Mouse (Mus musculus): ENCODE results near the gene Yjefn3.
"Not testable (repeated sequence)": the region's sequence is repeated elsewhere in the genome, so short reads cannot be mapped to it uniquely, and the experiment has no call there.

Yjefn3 gene

GRCm38 (mm10) chr8:69902163-69903062 lies at the start of gene Yjefn3, which contains the start of the genes Tssk6 and Ndufa13:
TSS of gene Yjefn3 (minus strand) at chr8:69902712.
TSS of gene Tssk6 (plus strand) at chr8:69902184.
TSS of gene Ndufa13 (minus strand) at chr8:69902558.
- DNase-seq: peak; percentile 12

DNA sequence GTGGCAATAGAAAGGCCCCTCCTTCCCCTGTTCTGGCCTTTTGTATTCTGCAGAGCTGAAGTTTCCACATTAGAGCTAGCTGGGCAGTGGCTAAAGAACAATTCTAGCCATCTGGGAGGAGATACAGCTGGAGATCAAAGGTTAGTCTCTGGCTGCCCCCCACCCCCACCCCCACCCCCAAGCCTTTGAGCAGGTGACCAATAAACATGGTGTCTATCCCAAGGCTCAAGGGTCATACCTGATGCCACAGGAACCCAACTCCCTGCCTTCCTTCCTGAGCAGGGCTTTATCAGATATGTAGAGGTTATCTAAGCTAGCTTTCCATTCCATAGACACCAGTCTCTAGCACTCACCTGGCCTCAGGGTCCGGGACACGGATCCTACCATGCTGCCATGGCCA lies 47.8 kb upstream of the Yjefn3 start:
- DNase-seq: no peak

DNA sequence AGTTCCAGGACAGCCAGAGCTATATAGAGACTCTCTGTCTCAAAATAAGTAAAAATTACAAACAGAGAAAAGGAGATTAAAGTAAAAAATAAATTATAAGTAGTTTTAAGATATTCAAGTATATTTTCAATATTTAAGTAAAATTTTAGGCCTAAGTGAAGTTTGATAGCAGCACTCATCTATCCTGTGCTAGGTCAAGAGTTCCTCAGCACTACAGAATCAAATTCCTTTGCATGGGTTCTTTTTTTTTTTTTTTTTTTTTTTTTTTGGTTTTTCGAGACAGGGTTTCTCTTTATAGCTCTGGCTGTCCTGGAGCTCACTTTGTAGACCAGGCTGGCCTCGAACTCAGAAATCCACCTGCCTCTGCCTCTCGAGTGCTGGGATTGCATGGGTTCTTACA lies 40.0 kb upstream of the Yjefn3 start:
- DNase-seq: not testable (repeated sequence)

- no peak for DNase-seq
Observed at GRCm38 (mm10) chr8:69940386-69940785, 37.9 kb upstream of the Yjefn3 start.

DNA sequence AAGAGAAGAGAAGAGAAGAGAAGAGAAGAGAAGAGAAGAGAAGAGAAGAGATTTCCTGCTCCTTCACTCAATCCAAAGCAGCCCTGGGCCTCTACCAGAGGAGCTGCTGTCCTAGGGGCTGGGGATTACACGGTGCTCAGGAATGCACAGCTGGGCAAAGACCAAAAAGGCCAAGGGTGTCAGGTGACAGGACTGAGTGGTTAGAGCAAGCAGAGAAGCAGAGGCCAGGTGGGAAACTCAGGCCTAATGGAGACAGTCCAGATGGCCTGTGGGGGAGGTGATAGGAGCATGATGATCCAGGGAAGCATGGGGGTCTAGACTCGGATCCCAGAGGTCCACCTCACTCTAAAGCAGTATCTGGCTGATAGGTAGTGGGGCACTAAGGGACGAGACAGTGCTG lies 37.1 kb upstream of the Yjefn3 start:
- DNase-seq: peak; percentile 60

GRCm38 (mm10) chr8:69938245-69938982 lies 35.9 kb upstream of the Yjefn3 start:
- DNase-seq: no peak

DNA sequence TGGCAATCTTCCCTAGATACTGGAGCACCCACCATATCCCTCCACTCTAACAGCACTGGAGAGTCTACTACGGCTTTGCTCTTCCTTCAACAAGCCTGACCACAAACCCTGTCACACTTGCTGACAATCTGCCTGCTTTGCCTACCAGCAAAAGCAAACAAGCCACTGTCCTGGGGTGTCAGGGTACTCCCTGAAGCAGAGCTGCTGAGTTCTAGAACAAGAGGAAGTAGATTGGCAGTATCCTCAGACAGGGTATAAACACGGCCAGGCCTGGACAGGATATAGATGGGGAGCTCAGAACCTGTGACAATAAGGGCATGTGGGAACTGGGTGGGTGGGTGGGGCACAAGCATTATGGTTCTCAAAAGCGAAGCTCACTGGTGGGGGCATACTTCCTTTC lies 35.0 kb upstream of the Yjefn3 start:
- DNase-seq: peak; percentile 56

DNA sequence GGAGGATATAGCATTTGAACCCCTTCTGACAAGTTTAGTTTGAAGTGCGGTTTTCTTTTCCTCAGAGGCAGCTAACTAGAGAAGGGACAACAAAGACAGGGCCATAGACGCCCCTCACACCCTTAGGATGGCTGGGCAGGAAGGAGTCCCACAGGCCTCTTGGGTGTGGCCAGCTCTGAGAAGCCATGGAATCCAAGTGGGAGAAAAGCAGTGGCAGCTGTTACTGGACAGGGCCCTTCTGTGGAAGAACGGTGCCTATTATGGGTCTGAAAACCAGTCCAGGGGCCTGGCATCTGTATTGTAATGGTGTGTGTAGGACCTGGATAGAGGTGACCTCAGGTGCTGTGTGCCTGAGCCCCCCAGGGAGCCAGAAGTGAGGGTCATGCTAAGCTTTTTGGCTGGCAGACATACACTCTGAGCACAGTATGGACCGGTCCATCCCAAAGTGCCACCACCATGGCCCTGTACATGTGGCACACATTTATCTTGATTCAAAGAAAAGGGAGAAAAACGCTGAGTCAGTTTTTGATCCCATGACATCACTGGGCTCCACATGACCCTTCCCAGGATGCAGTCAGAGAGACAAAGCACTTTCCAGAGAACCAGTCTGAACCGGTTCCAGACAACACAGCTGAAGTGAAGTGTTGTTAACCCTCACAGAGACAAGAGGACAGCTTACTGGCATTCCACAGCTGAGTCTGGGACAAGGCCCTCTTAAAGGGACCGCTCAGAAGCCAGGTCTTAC lies 33.7 kb upstream of the Yjefn3 start:
- DNase-seq: peak; percentile 84

- DNase-seq: no peak
Observed at GRCm38 (mm10) chr8:69935431-69935830, 32.9 kb upstream of the Yjefn3 start.

GRCm38 (mm10) chr8:69934582-69934981 lies 32.1 kb upstream of the Yjefn3 start:
- no peak for DNase-seq

DNA sequence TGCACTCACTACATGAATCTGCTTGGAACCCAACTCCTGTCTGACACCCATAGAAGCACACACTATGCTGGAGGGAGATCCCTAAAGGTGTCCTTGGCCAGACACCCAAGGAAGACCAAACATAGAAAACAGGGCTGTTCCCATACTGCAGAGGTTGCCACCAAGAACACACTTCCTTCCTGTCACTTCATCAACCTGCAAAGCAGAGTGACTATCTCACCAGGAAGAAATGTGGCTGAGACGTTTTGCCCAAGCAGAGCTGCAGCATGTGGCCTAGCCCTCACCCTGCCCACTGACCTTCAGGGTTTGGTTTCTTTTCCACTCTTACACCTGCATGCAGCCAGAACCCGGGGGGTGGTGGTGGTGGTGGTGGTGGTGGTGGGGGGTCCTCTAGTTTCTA lies 31.3 kb upstream of the Yjefn3 start:
- DNase-seq: no peak

- DNase-seq: no peak
Observed at GRCm38 (mm10) chr8:69926901-69927300, 24.4 kb upstream of the Yjefn3 start.

DNA sequence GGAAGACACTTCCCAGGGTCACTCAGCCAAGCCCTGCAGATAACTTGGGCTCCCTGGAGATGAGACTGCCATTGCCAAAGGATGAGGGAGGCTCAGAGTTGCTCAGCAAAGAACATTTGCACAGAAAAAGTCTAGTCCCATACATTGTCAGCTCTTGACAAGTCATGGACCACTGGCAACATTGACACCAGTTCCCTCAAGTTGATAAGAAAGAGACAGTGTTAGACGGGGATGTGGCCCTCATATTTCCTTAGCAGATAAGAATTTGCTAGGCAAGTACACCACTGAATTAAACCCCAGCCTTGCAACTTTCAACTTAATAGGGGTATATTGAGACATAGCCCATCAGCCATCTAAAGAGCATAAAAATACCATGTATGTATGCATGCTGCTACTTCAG lies 21.5 kb upstream of the Yjefn3 start:
- no peak for DNase-seq

GRCm38 (mm10) chr8:69921141-69921540 lies 18.6 kb upstream of the Yjefn3 start:
- no peak for DNase-seq

- peak; percentile 86 for DNase-seq
Observed at GRCm38 (mm10) chr8:69919876-69920662, 17.6 kb upstream of the Yjefn3 start.

DNA sequence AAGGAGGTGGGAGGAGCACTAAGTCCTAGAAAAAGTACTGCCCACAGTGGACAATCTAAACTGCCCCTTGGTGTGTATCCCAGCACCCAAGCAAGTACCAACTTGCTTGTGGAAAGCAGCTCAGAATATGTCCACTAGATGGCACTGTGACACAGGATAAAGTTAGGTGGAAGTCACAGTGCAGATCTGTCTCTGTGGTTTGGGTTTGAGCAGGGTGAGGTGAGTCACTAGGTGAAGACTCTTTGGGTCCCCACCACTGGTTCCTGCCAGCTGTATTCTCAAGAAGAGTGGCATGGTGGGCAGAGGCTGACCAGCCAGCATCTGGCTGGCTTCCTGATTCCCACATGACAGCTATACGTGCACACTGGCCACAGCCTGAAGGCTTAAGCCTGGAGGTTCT lies 16.5 kb upstream of the Yjefn3 start:
- peak; percentile 94 for DNase-seq

DNA sequence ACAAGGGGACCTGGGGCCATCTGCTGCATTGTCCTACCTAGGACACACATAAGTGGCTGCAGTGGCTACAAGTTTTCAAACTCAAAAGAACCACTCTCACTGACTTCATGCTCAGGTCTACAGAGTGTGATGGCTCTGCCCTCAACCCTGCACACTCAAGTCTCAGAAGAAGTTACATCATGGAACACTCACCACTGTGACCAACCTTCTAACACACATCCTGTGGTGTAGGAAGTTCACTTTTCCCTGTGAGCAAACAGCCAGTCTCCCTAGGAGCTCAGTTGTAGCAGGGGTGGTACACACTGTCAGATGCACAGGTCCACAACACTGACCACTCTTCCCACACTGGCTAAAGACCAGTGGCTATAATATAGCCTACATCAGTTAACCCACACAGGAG lies 16.0 kb upstream of the Yjefn3 start:
- no peak for DNase-seq

GRCm38 (mm10) chr8:69915748-69916147 lies 13.2 kb upstream of the Yjefn3 start:
- DNase-seq: no peak

DNA sequence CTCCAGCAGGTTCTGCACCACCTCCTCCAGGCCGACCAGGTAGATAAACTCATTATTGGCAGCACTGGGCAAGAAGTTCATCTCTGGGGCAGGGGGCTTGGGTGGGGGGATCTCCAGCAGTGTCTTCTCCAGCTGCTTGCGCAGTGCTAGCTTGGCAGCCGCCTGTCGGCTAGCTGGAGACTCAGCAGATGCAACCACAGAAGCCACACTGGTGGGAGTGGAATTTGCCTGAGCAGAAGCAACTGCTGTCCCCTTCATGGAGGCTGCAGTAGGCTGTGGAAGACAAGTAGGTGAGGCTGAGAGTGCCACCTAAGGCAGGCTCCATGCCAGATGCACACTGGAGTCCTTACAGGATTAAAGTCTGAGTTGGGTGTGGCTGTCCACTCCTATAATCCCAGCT lies 12.0 kb upstream of the Yjefn3 start:
- DNase-seq: no peak

DNA sequence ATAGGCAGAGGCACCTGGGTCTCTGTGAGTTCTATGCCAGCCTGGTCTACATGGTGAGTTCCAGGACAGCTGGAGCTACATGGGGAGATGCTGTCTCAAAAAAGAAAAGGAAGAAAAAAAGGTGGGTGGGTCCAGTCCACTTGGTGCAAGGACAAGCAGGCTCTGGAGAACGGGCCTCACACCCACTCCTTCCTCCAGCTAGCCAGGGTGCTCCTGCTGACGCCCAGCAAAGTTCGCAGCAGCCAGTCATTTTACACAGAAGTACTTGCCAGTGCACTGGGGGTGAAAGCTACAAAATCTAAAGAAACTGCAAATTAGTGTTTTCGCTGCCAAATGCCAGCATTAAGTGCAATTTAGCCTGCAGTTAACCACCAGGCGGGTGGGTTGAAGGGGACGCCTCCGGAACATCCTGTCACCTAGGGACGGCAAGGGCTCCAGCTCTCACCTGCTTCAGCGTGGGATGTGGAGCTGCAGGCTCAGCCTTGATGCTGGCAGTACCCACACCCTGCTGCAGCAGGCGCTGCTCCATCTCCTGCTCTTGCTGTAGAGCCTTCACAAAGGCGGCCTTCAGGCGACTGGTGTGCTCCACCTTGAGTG lies 10.1 kb upstream of the Yjefn3 start:
- no peak for DNase-seq

GRCm38 (mm10) chr8:69911917-69912316 lies 9.4 kb upstream of the Yjefn3 start:
- no peak for DNase-seq

DNA sequence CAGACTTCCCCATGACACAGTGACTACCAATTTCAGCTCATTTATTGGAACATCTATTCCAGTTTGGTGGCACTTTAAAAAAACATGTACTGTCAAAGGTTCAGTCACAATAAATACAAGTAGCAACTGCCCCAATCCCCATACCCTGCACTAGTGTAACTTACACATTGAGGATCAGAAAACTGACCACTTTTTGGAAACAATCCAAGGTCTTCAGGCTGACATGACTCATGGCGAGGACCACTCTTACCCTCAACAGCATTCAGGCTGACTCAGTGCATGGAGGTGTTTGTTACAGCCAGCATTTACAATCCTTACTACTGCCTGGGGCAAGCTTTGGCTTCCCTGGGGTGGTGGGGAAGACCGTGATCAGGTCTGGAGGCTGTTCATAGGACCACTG lies 4.6 kb upstream of the Yjefn3 start:
- DNase-seq: no peak

All from lung, postnatal 36 days (tissue).